Mouse (Mus musculus) ovary, postnatal 14 days (tissue): ENCODE results near the gene Ryr2.
"Not testable (repeated sequence)": the region's sequence is repeated elsewhere in the genome, so short reads cannot be mapped to it uniquely, and the experiment has no call there.

Source experiments
- DNase-seq: peaks from one replicate; pipeline ENCODE4 v3.0.0; 2022; ENCODE audit warnings: low spot score

Gene Ryr2

GRCm38 (mm10) chr13:11934297-11935060, 172.3 kb downstream of the Ryr2 start:
- DNase-seq, result not testable (repeated sequence)

DNA sequence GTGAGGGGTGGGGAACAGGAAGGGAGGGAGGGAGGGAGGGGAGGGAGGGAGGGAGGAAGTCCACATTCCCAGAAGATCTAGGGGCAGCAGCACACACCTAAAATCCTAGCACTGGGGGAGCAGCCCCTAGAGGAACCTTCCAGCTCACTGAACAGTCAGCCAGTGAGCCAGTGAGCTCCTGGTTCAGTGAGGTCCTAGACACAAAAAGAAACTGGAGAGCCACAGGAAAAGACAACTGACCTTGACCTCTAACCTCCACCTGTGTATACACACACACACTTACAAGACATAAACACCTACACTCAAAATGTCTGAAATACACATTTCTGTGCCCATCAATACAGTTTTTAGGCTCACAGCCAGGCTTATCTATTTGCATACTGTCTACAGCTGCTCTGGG, 173.4 kb downstream of the Ryr2 start:
- no peak for DNase-seq

GRCm38 (mm10) chr13:11928709-11929108, 178.0 kb downstream of the Ryr2 start:
- DNase-seq, result no peak

GRCm38 (mm10) chr13:11927727-11928126, 179.0 kb downstream of the Ryr2 start:
- DNase-seq, result no peak

GRCm38 (mm10) chr13:11926720-11927500, 179.8 kb downstream of the Ryr2 start:
- DNase-seq, result no peak

GRCm38 (mm10) chr13:11926215-11926614, 180.5 kb downstream of the Ryr2 start:
- no peak for DNase-seq

DNA sequence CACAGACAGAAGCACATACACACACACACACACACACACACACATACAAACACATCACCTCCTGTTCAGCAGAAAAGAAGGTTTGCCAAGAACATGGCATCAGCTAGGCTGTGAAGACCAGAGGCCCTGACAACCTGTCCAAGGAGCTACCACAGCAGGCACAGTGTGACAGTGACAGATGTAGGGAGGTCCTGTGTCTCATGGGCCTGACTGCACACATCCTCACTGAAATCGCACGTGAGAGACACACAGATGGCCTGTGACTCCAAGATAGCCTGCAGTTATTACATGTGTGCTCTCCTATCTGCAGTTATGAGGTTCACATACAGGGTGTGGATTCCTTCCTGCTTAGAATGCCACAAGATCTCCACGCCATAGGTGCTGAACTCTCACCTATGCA, 182.0 kb downstream of the Ryr2 start:
- no peak for DNase-seq

GRCm38 (mm10) chr13:11920495-11920894, 186.2 kb downstream of the Ryr2 start:
- DNase-seq, result no peak

- no peak for DNase-seq
Measured at GRCm38 (mm10) chr13:11919448-11919847, 187.3 kb downstream of the Ryr2 start.

DNA sequence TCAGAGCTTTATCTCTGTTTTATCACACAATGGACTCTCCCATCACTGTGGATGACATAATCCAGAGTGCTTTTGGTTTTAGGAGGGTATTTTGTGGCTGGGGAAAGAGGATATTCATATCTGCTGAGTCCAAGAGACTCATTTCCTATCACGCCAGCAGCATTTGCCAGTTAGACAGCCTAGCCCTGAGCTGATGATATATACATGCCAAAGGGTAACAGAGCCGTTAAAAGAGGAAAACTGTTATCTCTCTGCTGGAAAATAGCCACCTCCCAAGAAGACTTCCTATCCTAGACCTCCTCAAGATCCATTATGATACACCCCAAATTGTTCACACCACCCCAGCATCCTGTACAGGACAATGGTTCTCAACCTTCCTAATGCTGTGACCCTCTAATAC, 191.1 kb downstream of the Ryr2 start:
- DNase-seq, result no peak

DNA sequence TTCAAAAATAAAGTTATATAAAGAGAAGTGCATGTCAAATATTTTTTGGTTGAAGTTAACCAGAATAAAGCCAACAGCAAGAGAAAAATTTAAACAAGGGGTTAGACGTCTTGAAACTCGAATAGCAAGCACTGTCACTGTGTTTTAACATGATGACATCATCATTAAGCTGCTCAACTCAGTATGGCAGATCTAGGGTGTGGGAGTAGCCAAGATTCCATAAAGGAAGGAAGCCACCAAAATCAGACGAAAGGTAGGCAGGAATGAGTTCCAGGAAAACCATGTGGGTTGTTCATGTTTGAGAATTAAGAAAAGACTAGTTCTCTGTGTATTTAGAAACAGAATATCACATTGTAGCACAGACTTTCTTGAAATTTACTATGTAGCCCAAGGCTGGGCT, 192.1 kb downstream of the Ryr2 start:
- DNase-seq, result no peak

GRCm38 (mm10) chr13:11912208-11912607, 194.5 kb downstream of the Ryr2 start:
- no peak for DNase-seq

DNA sequence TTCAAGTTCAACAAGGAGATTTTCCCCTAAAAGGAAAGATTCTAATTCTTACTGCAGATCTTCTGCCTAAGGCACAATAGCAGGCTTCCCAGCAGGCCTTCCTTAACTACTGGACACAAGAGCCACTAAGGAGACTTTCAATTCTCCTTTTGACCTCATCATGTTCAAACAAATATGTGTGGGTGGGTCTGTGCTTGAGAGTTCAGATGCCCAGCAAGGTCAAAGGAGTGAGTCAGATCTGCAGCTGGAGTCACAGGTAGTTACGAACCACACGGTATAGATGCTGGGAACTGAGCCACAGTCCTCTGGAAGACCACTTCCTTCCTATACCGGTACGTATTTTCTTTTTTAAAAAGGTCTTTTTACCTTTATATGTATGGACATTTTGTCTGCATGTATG, 198.6 kb downstream of the Ryr2 start:
- DNase-seq, result no peak

DNA sequence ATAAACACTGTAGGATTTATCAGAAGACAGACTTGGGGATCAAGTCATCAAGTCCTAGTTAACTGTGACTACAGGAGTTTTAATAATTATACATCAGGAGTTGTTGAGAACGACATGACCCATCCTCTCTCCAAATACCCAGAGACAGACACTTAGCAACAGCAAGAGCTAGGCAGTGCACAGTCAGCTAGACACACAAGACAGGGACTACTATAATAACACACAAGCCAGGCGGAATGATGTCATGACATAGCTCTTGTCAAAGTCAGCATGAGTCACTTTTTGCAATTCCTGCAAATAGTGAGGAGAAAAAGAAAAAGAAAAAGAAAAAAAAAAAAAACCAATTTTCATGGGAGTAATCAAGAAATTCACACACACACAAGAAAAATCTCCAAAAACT, 201.6 kb downstream of the Ryr2 start:
- DNase-seq, result no peak

- DNase-seq, result no peak
Measured at GRCm38 (mm10) chr13:11903272-11903671, 203.5 kb downstream of the Ryr2 start.

GRCm38 (mm10) chr13:11902856-11903255, 203.9 kb downstream of the Ryr2 start:
- DNase-seq, result no peak

DNA sequence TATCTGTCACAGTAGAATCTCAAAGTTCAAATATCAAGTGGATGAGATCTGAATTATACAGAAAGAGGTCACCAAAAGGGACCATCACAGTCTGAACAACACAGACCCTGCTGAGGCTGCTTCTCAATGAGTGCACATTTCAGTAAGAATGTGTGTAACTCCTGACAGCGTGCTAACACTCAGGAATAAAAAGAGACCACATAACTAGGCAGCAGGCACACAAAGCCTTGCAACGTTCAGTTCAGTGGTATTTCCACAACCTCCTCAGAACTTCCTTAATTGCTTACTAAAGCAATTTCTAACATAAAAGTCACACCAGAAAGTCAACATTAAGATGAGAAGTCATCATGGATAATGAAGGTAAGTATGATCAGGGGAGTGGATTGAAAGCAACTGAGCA, 206.1 kb downstream of the Ryr2 start:
- no peak for DNase-seq

GRCm38 (mm10) chr13:11895631-11896030, 211.1 kb downstream of the Ryr2 start:
- DNase-seq, result no peak

GRCm38 (mm10) chr13:11891739-11892138, 215.0 kb downstream of the Ryr2 start:
- no peak for DNase-seq

GRCm38 (mm10) chr13:11891115-11891514, 215.6 kb downstream of the Ryr2 start:
- no peak for DNase-seq

- DNase-seq, result no peak
Measured at GRCm38 (mm10) chr13:11884175-11884574, 222.6 kb downstream of the Ryr2 start.

DNA sequence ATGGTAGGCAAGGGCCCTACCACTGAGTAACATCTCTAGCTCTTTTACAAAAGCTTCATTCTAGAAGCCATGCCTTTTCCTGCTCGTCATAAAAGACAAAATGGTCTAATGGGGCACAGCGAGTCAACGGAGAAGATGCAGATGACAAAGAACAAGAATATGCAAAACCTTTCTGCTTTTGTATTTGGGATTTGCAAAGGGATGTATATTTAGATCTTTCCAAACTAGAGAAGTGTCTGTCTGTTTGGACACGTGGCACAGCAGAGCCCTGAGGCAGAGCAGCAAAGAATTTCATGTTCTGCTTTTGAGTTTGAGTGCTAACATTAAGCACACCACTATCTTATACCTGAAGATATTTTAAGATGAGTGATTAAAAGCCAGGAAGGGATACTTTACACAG, 224.4 kb downstream of the Ryr2 start:
- DNase-seq, result no peak

DNA sequence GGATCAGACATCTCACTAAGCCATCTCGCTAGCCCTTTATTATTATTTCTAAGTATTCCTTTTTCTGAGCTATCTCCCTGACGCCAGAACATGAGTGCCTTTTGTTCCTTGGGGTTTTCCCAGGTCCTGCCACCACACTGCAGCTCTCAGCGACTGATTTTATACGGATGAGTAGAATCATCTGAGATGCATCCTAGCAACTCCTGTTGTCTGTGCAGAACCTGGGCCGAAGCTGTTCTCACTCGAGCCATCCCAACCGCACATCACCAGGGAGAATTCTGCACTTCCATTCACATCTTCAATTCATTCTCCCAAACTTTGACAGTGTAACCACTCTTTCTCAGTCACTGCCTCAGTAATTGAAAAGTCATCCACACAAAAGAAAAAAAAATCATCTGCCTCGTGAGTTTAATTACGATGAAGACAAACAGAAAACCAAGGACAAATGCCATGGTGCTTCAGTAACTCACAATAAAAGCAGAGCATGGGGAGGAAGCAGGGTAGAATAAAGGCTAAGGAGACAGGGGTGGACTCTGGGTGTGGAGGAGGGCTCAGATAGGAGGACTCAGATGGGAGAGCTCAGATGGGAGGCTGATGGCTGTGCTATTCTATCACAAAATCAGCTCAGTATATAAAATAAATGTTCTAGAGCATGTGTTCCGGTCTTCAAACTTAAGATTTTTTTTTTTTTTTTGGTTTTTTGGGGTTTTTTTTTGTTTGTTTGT, 226.1 kb downstream of the Ryr2 start:
- no peak for DNase-seq
